10 mouse cellular contexts compared by ENCODE assay signal in genomic region chrX:139219017-139219416, GRCm38 (mm10). TPM values are rescaled to one million over a fixed set of nuclear protein-coding genes. Genes with fewer than 3 reads are reported as not detected.
DNase-seq lines count a peak whose midpoint lies in the region; ATAC-seq and TF ChIP-seq lines count a peak whose summit lies in the region.
"Had no signal": no experiment of that assay in that cellular context is flagged by ENCODE, and none has a peak within 500 bp of the region (broad histone marks: within the 10 kb centered on the region; RNA-seq: fewer than 3 reads in every experiment).

No protein-coding gene starts in this region.

- no peak overlapping the region for H3K27ac ChIP-seq in gastrocnemius, adult 2 months
- H3K27ac ChIP-seq: neural tube, embryonic 12.5 days had no signal

- 0 out of 2 replicates have a peak, but pooled peaks have one; percentile 40 for ATAC-seq in megakaryocyte, adult 5-6 weeks (ENCODE audit: poor library complexity, severe bottlenecking)

- H3K4me3 ChIP-seq in gastrocnemius, adult 2 months: no peak overlapping the region
- H3K4me3 ChIP-seq: neural tube, embryonic 12.5 days had no signal

- TF ChIP-seq CTCF in gastrocnemius, adult 2 months (IDR thresholded peaks at IDR 0.05): peak; percentile 69

- intact Hi-C loops in gastrocnemius, adult 2 months (cut with DNase I): no loop called here

- peak; percentile 45 for DNase-seq in gastrocnemius, adult 2 months
- no peak for DNase-seq in gastrocnemius, adult 8-10 months (ENCODE audit: low spot score in 2 of 2)
- peak; percentile 26 for DNase-seq in urinary bladder, postnatal 25 days (ENCODE audit: low spot score)
- no peak for DNase-seq in urinary bladder, adult 2 months (ENCODE audit: low spot score)
- DNase-seq in embryo, embryonic 11 days: peak; percentile 56
- peak; percentile 52 to 73 for DNase-seq in kidney, postnatal 25 days
- DNase-seq in yolk sac, embryonic 10.5 days (ENCODE audit: low spot score): peak; percentile 5

RNA-seq across cellular contexts. Expression of gene Mum1l1, which starts 9.2 kb away (rescaled TPM):
- total RNA-seq in gastrocnemius, adult 2 months (2021): 1 to 10 TPM; 4.6 to 6.1 TPM
- total RNA-seq in gastrocnemius, adult 8-10 months (2022): 1 to 10 TPM; 3.4 to 5.2 (median 4.6) TPM
- 5.6 and 5.7 TPM in 2 replicates for polyA plus RNA-seq in urinary bladder, adult 2 months (2012; rRNA removed)
- total RNA-seq in megakaryocyte, adult 5-6 weeks (2015): not detected in 2 replicates
- total RNA-seq in megakaryocyte, adult 5-6 weeks (2017): not detected in 2 replicates

RNA-seq across cellular contexts. Expression of gene 4933428M09Rik, which starts 40.0 kb away (rescaled TPM):
- total RNA-seq in gastrocnemius, adult 2 months (2021): not detected
- total RNA-seq in gastrocnemius, adult 8-10 months (2022): not detected
- not detected in 2 replicates for polyA plus RNA-seq in urinary bladder, adult 2 months (2012; rRNA removed)
- not detected in 2 replicates for total RNA-seq in megakaryocyte, adult 5-6 weeks (2015)
- total RNA-seq in megakaryocyte, adult 5-6 weeks (2017): not detected in 2 replicates
- polyA plus RNA-seq: heart, embryonic 16.5 days; neural tube, embryonic 12.5 days had no signal

Comparison
In these comparisons a context has a peak if more than half of its experiments do, and no peak if none do; other contexts are left out.
1. DNase-seq: peak in gastrocnemius, adult 2 months (single experiment), urinary bladder, postnatal 25 days (single experiment), embryo, embryonic 11 days (single experiment), kidney, postnatal 25 days (2 of 2) and yolk sac, embryonic 10.5 days (single experiment); none in gastrocnemius, adult 8-10 months (0 of 2) and urinary bladder, adult 2 months (single experiment).
2. RNA of gene Mum1l1, which starts 9.2 kb away (total RNA-seq): 4.6 to 6.1 TPM in gastrocnemius, adult 2 months and 3.4 to 5.2 TPM in gastrocnemius, adult 8-10 months; not detected in megakaryocyte, adult 5-6 weeks; every median in the first group is over 4 times any median in the second.